Mouse (Mus musculus) lung, embryonic 15.5 days (tissue): ENCODE measurements around the gene Gcn1l1. TPM values are rescaled to one million over a fixed set of nuclear protein-coding genes. Genes with fewer than 3 reads are reported as not detected.

ENCODE experiments used
- ATAC-seq: fragments of 200-750 bp; cut with Nextera tagmentation; 2 replicates; pipeline ENCODE4 v1.8.0; 2017; ENCODE audit warnings: moderate number of reproducible peaks, borderline replicate concordance; ENCODE audit not compliant: low FRiP score, low TSS enrichment; ENCODE audit errors: extremely low read depth
- H3K27ac ChIP-seq: fragments of 300-500 bp; sonication (generic); 2 replicates; pipeline ENCODE4 v1.5.1; 2015; ENCODE audit warnings: moderate library complexity, mild to moderate bottlenecking, inconsistent platforms
- H3K27me3 ChIP-seq: fragments of 300-500 bp; sonication (generic); 2 replicates; pipeline ENCODE4 v1.6.1; 2015; ENCODE audit warnings: inconsistent platforms
- H3K36me3 ChIP-seq: fragments of 300-500 bp; sonication (generic); 2 replicates; pipeline ENCODE4 v1.6.1; 2015; ENCODE audit warnings: inconsistent platforms
- H3K4me1 ChIP-seq: fragments of 300-500 bp; sonication (generic); 2 replicates; pipeline ENCODE4 v1.6.1; 2015; ENCODE audit warnings: inconsistent platforms
- H3K4me2 ChIP-seq: fragments of 300-500 bp; sonication (generic); 2 replicates; pipeline ENCODE4 v1.6.1; 2015; ENCODE audit warnings: inconsistent platforms, mild to moderate bottlenecking, moderate library complexity
- H3K4me3 ChIP-seq: fragments of 300-500 bp; sonication (generic); 2 replicates; pipeline ENCODE4 v1.5.1; 2015; ENCODE audit warnings: mild to moderate bottlenecking, inconsistent platforms
- H3K9ac ChIP-seq: fragments of 300-500 bp; sonication (generic); 2 replicates; pipeline ENCODE4 v1.6.1; 2015; ENCODE audit warnings: inconsistent platforms
- H3K9me3 ChIP-seq: fragments of 300-500 bp; sonication (generic); 2 replicates; pipeline ENCODE4 v1.6.1; 2016; ENCODE audit warnings: inconsistent platforms
- WGBS: fragments of 180-500 bp; shearing (Covaris S2); methylation state at CpG from one replicate; pipeline ENCODE4 v1.1.7; 2015; 5-methylcytosine and 5-hydroxymethylcytosine counted together
- polyA plus RNA-seq: library from polyadenylated mRNA; unstranded; fragments of >200 nt; fragmentation: Nextera tagmentation; extraction: Ambion mirVana; gene quantifications from 2 replicates; pipeline ENCODE4 v1.2.1, GENCODE M21; 2015

The Gcn1l1 gene
- polyA plus RNA-seq, 1 experiment from 2014 or later, result 40.0 TPM

DNA sequence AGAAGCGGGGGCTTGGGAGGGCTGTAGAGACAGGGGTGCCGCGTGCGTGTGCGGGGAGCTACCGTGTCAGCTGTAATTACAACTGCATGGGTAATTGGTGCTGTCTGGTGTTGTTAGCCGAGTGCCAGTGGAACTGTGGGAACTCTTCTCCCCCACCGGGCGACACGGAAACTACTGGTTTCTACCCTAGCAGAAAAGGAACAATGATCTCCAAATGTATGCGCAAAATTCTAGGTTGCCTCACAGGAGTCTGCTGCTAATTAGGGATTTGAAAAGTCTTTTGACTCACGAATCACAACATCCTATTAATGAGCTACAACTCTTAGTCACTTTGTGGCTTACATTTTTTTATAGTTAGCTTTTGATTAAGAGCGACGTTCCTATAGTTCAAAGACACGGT lies 21.1 kb downstream of the Gcn1l1 start:
- Histone ChIP-seq H3K9me3 (peaks cover 2% of the 10 kb centered on the region; the same call in 1 of the 2 replicates), H3K4me3 (no peak overlapping the region), H3K4me1 (no peaks in the 10 kb centered on the region), H3K9ac (no peak overlapping the region), H3K27me3 (no peaks in the 10 kb centered on the region), H3K4me2 (no peak overlapping the region), H3K36me3 (peaks cover 97% of the 10 kb centered on the region), H3K27ac (no peak overlapping the region)
- ATAC-seq, result no peak
- 91% methylated on average over 15 of the region's 15 CpGs for WGBS

DNA sequence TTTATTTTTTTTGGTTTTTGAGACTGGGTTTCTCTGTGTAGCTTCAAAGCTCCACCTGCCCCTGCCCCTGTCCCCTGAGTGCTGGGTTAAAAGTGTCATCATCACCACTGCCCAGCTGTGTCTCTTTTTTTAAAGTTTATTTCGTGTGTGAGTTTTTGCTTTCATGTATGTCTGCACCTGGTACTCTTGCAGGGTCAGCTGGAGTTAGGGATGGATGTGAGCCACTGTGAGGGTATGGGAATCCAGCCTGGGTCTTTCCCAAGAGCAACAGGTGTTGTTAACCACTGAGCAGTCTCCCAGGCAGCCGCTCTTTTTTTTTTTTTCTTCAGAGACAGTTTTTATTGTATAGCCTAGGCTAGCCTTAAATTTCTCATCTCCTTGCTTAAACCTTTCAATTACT lies 21.7 kb downstream of the Gcn1l1 start:
- WGBS, result 85% methylated on average over 2 of the region's 2 CpGs
- peaks cover 97% of the 10 kb centered on the region for H3K36me3 ChIP-seq
- H3K27ac ChIP-seq, result no peak overlapping the region
- H3K9ac ChIP-seq, result no peak overlapping the region
- H3K27me3 ChIP-seq, result no peaks in the 10 kb centered on the region
- H3K4me2 ChIP-seq, result no peak overlapping the region
- H3K4me1 ChIP-seq, result no peaks in the 10 kb centered on the region
- no peak overlapping the region for H3K4me3 ChIP-seq
- peaks cover 2% of the 10 kb centered on the region; the same call in 1 of the 2 replicates for H3K9me3 ChIP-seq
- ATAC-seq, result no peak

DNA sequence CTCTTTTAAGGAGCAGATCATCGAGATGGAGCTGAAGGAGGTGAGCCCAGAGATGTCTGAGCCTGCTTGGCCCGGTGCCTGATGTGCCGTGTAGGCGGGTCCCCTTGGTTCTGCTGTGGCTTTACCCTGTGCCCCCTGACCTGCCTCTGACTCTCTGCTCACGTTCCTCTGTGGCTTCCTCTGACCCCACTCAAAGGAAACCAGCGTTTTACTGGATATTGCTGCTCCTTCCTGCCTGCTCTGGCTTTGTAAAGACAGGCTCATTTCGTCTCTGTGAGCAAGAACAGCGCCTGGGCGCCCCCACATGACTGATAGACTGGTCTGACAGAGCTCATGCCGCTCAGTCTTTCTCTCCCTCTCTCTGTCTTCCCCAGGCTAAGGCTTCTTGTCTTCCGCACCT lies 26.0 kb downstream of the Gcn1l1 start:
- H3K9me3 ChIP-seq, result no peaks in the 10 kb centered on the region
- no peak overlapping the region for H3K4me3 ChIP-seq
- H3K36me3 ChIP-seq, result peaks cover 96% of the 10 kb centered on the region
- H3K27me3 ChIP-seq, result no peaks in the 10 kb centered on the region
- H3K4me1 ChIP-seq, result no peaks in the 10 kb centered on the region
- no peak overlapping the region for H3K9ac ChIP-seq
- H3K4me2 ChIP-seq, result no peak overlapping the region
- H3K27ac ChIP-seq, result no peak overlapping the region
- no peak for ATAC-seq
- WGBS, result 68% methylated on average over 11 of the region's 11 CpGs

DNA sequence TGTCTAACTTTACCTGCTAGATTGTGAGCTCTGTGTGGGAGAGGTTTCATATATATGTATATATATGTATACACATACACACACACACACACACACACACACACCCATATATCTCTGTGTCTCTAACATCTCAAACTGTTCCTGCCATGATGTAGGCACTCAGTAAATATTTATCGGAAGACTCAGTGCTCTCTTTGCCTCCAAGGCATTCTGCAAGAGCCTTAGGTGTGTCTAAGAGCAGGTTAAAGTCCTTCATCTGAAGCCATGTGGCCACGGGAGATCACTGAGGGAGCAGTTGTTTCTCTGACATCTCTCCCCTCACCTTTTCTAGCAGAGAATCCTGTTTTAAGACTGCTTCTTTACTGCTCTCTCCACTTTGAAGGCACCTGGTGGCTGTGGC lies 26.5 kb downstream of the Gcn1l1 start:
- Histone ChIP-seq H3K4me1 (no peaks in the 10 kb centered on the region), H3K27me3 (no peaks in the 10 kb centered on the region), H3K4me3 (no peak overlapping the region), H3K4me2 (no peak overlapping the region), H3K9ac (no peak overlapping the region), H3K9me3 (no peaks in the 10 kb centered on the region), H3K36me3 (peaks cover 96% of the 10 kb centered on the region), H3K27ac (no peak overlapping the region)
- no peak for ATAC-seq
- WGBS, result 93% methylated on average over 2 of the region's 2 CpGs

DNA sequence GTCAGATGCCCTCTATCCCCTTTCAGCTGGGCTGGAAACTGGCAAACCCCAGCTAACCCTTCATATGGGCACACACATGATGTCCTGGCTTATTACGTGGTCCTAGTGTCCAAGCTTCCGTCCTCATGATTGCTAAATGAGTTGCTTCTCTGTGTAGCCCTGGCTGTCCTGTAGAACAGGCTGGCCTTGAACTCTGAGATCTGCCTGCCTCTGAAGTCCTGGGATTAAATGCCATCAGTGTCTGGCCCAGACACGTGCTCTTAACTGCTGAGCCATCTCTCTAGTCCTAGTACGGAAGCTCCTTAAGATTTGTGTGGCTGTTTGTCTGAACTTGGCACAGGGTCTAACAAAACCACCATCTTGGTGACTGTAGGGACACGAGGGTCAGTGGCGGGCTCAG lies 38.5 kb downstream of the Gcn1l1 start:
- Histone ChIP-seq H3K9ac (no peak overlapping the region), H3K36me3 (peaks cover 83% of the 10 kb centered on the region), H3K9me3 (no peaks in the 10 kb centered on the region), H3K27ac (no peak overlapping the region), H3K4me3 (no peak overlapping the region), H3K27me3 (no peaks in the 10 kb centered on the region), H3K4me2 (no peak overlapping the region), H3K4me1 (no peaks in the 10 kb centered on the region)
- WGBS, result 95% methylated on average over 6 of the region's 6 CpGs
- no peak for ATAC-seq

DNA sequence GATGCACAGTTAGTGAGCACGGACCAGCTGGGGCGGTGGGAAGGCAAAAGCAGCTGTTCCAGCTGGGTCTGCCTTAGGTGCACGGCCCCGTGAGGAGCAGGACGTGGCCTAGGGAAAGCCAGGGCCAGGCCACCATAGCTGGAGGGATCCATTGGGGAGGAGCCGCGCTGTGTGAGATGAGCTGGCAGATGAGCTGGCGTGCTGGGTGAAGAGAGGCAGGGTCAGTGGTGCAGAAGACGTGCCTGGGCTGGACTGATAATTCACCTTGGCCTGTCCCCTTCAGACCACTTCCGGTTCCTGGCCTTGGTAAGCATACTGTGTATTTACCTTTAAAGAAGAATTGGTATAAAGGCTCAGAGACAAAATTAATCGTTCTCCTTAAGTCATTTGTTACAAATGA lies 46.5 kb downstream of the Gcn1l1 start:
- Histone ChIP-seq H3K4me2 (no peak overlapping the region), H3K4me1 (no peaks in the 10 kb centered on the region), H3K4me3 (no peak overlapping the region), H3K9me3 (no peaks in the 10 kb centered on the region), H3K9ac (no peak overlapping the region), H3K36me3 (peaks cover 91% of the 10 kb centered on the region), H3K27me3 (no peaks in the 10 kb centered on the region), H3K27ac (no peak overlapping the region)
- 80% methylated on average over 11 of the region's 11 CpGs for WGBS
- no peak for ATAC-seq

DNA sequence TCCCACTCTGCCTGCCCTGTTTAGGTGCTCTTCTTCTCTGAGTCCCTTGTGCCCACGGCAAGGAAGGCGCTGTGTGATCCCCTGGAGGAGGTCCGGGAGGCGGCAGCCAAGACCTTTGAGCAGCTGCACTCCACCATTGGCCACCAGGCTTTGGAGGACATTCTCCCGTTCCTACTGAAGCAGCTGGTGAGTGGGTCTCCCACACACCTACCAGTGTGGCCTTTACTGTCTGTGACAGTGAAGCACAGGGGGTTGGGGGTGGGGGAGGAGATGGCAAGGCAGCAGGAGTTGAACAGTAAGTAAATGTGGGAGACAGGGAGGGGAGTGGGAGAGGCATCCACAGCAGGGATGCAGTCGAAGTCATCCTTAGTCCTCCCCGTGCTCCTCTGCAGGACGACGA lies 48.3 kb downstream of the Gcn1l1 start:
- peaks cover 97% of the 10 kb centered on the region for H3K36me3 ChIP-seq
- H3K4me2 ChIP-seq, result no peak overlapping the region
- WGBS, result 94% methylated on average over 9 of the region's 9 CpGs
- no peaks in the 10 kb centered on the region for H3K4me1 ChIP-seq
- no peaks in the 10 kb centered on the region for H3K27me3 ChIP-seq
- H3K4me3 ChIP-seq, result no peak overlapping the region
- ATAC-seq, result no peak
- no peak overlapping the region for H3K27ac ChIP-seq
- no peak overlapping the region for H3K9ac ChIP-seq
- no peaks in the 10 kb centered on the region for H3K9me3 ChIP-seq

DNA sequence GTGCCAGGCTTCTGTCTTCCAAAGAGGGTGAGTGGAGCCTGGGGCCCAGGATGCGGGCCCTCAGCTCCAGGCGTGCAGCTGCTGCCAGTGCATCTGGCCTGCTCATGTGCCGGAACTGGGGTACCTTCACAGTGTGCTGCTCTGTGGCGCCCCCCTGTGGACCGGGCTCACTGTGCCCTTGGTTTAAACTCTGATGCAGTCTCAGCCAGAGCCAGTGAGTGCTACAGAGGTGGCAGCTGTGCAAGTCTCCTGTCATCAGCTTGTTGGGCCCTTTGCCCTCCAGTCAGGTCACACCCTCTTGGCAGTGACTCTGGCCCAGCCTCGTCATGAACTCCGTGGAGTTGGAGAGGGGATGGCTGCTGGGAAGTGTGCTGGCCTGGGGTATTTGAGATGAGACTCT lies 49.9 kb downstream of the Gcn1l1 start:
- H3K4me1 ChIP-seq, result no peaks in the 10 kb centered on the region
- H3K9ac ChIP-seq, result no peak overlapping the region
- no peak overlapping the region for H3K4me2 ChIP-seq
- peaks cover 90% of the 10 kb centered on the region for H3K36me3 ChIP-seq
- no peak for ATAC-seq
- no peaks in the 10 kb centered on the region for H3K27me3 ChIP-seq
- no peak overlapping the region for H3K4me3 ChIP-seq
- no peaks in the 10 kb centered on the region for H3K9me3 ChIP-seq
- H3K27ac ChIP-seq, result no peak overlapping the region
- 70% methylated on average over 7 of the region's 7 CpGs for WGBS

DNA sequence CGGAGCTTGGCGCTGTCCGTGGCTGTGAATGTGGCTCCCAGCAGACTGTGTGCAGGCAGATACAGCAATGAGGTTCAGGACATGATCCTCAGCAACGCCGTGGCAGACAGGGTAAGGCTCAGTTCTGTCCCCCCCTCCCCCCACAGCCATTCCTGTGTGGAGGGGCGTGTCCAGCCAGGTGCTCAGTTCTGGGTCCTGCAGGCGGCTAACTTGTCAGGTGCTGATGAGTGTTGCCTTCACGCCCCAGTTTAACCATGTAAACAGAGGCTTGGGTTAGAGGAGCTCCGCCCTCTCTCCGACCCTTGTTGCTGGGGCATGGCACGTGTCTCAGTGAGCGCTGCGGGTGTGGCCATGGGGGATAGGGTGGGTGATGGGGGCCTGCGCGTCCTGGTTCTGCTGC lies 54.6 kb downstream of the Gcn1l1 start:
- Histone ChIP-seq H3K27ac (no peak overlapping the region), H3K4me2 (no peak overlapping the region), H3K4me3 (no peak overlapping the region), H3K9me3 (no peaks in the 10 kb centered on the region), H3K9ac (no peak overlapping the region), H3K36me3 (peaks cover 60% of the 10 kb centered on the region), H3K27me3 (no peaks in the 10 kb centered on the region), H3K4me1 (no peaks in the 10 kb centered on the region)
- 82% methylated on average over 15 of the region's 15 CpGs for WGBS
- no peak for ATAC-seq

DNA sequence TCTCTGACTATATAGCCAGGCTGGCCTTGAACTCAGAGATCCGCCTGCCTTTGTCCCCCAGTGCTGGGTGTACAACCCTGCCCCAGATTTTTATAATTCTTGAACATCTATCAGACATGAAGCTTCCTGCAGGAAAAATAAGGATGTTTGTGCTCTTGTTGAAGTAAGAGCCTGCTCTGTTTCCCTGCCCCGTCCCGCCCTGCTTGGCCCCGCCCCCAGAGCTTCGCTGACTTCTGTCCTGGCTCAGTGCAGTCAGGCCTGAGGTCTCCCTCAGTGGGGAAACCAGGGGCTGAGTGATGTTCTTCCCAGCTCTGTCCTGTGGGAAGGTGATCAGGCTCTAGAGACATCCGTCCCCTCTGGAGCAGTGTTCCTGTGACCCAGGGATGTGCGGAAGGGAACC lies 57.6 kb downstream of the Gcn1l1 start:
- Histone ChIP-seq H3K9me3 (no peaks in the 10 kb centered on the region), H3K27ac (no peak overlapping the region), H3K9ac (no peak overlapping the region), H3K4me3 (no peak overlapping the region), H3K27me3 (no peaks in the 10 kb centered on the region), H3K4me1 (no peaks in the 10 kb centered on the region), H3K4me2 (no peak overlapping the region), H3K36me3 (peaks cover 30% of the 10 kb centered on the region)
- ATAC-seq, result no peak
- WGBS, result 84% methylated on average over 7 of the region's 7 CpGs

DNA sequence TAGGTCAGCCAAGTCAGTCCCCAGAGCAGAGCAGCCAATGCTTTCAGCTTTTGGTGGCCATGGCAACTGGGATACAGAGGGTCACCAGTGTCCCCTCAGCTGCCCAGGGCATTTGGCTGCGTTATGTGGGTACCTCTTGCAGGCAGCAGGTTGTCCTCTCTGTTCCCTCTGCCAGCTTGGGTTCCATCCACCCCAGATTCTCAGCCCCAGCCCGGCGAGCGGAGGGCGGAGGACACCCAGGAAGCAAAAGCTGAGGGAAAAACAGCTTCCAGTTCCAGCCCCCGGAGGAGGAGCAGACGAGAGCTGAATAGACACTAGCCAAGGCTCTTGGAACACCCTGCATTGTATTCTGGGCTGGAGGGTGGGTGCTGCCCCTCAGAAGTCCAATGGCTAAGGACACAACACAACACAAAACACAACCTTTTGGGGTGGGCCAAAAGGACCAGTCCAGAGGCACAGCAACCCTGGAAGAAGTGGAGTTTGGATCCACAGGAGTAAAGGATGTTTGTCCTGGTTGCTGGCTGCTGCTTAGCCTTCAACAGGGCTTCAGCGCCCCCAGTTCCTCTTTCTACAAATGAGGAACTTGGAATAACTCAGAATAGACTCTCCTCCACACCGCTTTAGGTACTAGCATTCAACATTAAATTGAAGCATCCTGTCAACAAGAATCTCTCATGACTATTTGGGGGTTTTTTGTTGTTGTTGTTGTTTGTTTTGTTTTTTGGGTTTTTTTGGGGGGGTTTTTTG lies 58.8 kb downstream of the Gcn1l1 start:
- no peak overlapping the region for H3K27ac ChIP-seq
- ATAC-seq, result no peak
- H3K27me3 ChIP-seq, result no peaks in the 10 kb centered on the region
- H3K4me3 ChIP-seq, result no peak overlapping the region
- peaks cover 25% of the 10 kb centered on the region for H3K36me3 ChIP-seq
- 82% methylated on average over 9 of the region's 9 CpGs for WGBS
- no peaks in the 10 kb centered on the region for H3K4me1 ChIP-seq
- H3K4me2 ChIP-seq, result no peak overlapping the region
- H3K9ac ChIP-seq, result no peak overlapping the region
- H3K9me3 ChIP-seq, result no peaks in the 10 kb centered on the region

DNA sequence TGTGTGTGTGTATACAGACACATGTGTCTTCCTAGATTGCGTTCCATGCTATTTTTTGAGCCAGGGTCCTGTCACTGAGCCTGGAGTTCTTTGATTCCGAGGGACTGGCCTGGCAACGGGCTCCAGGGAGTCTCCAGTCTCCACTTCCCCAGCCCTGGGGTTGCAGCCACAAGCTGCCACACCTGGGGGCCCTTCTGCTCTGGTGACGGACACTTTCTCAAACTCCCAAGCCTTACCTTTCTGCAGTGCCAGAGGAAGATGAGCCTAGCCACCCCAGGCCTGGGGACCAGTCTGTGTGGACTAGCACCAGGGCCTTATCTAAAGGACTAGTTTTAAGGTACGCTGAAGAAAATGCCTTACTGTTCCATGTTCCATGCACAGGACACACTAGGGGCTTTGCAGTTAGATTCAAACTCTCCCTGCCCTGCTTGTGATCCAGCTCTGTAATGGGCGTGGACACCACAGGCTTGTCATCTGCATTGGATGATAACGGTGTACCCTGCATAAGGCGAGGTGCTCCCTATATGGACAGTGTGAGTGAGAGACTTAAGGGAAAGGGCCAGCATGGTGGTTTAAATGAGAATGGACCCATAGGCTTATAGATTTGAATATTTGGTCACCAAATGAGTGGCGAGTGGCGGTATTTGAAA lies 61.3 kb downstream of the Gcn1l1 start:
- H3K9me3 ChIP-seq, result no peaks in the 10 kb centered on the region
- WGBS, result 81% methylated on average over 10 of the region's 10 CpGs
- no peak overlapping the region for H3K4me3 ChIP-seq
- H3K27me3 ChIP-seq, result no peaks in the 10 kb centered on the region
- no peak for ATAC-seq
- H3K4me2 ChIP-seq, result no peak overlapping the region
- no peak overlapping the region for H3K27ac ChIP-seq
- peaks cover 5% of the 10 kb centered on the region; the same call in 1 of the 2 replicates for H3K36me3 ChIP-seq
- no peak overlapping the region for H3K9ac ChIP-seq
- H3K4me1 ChIP-seq, result peaks cover 9% of the 10 kb centered on the region
